Mouse (Mus musculus) E14TG2a.4 (cell line): Measurements from ENCODE around the gene Olfr31.

Source experiments
- H3K27me3 ChIP-seq: 2 replicates; pipeline ENCODE4 v1.6.1; 2014; ENCODE audit warnings: low read length, control low read depth; ENCODE audit not compliant: insufficient read depth
- H3K36me3 ChIP-seq: 2 replicates; pipeline ENCODE4 v1.6.1; 2014; ENCODE audit warnings: low read length, control low read depth; ENCODE audit not compliant: insufficient read depth
- H3K4me1 ChIP-seq: replicated peaks from 2 replicates; pipeline ENCODE4 v1.6.1; 2014; ENCODE audit warnings: low read depth, low read length, control low read depth
- H3K4me3 ChIP-seq: replicated peaks from 2 replicates; pipeline ENCODE4 v1.5.1; 2014; ENCODE audit warnings: mild to moderate bottlenecking, low read length
- H3K9me3 ChIP-seq: 2 replicates; pipeline ENCODE4 v1.6.1; 2014; ENCODE audit warnings: low read length, control low read depth
- CTCF ChIP-seq: conservative IDR thresholded peaks from 2 replicates; pipeline ENCODE4 v1.5.1; 2014; ENCODE audit warnings: low read length
- NANOG ChIP-seq: IDR thresholded peaks from 2 replicates; pipeline ENCODE4 v1.6.1; 2014; ENCODE audit warnings: borderline replicate concordance, low read length, mixed read lengths
- POU5F1 ChIP-seq: IDR thresholded peaks from 2 replicates; pipeline ENCODE4 v1.6.1; 2014; ENCODE audit warnings: low read length, borderline replicate concordance

Olfr31 gene

GRCm38 (mm10) chr14:14347836-14348621, 25.4 kb downstream of the Olfr31 start:
- no peaks in the 10 kb centered on the region for H3K27me3 ChIP-seq
- H3K9me3 ChIP-seq, result peaks cover 61% of the 10 kb centered on the region
- H3K4me3 ChIP-seq, result no peak overlapping the region; the same call in 1 of the 2 replicates
- H3K4me1 ChIP-seq, result peaks cover 3% of the 10 kb centered on the region; the same call in 1 of the 2 replicates
- peaks cover 17% of the 10 kb centered on the region for H3K36me3 ChIP-seq
- TF ChIP-seq POU5F1 (no peak; the same call in 1 of the 2 replicates), NANOG (no peak), CTCF (no peak)

GRCm38 (mm10) chr14:14348674-14349401, 26.2 kb downstream of the Olfr31 start:
- Histone ChIP-seq H3K4me3 (no peak overlapping the region), H3K4me1 (peaks cover 3% of the 10 kb centered on the region; the same call in 1 of the 2 replicates), H3K27me3 (no peaks in the 10 kb centered on the region), H3K36me3 (peaks cover 17% of the 10 kb centered on the region), H3K9me3 (peaks cover 66% of the 10 kb centered on the region)
- TF ChIP-seq POU5F1 (no peak), NANOG (no peak), CTCF (no peak)

- Histone ChIP-seq H3K36me3 (peaks cover 17% of the 10 kb centered on the region), H3K4me3 (no peak overlapping the region), H3K9me3 (peaks cover 74% of the 10 kb centered on the region), H3K4me1 (peaks cover 3% of the 10 kb centered on the region; the same call in 1 of the 2 replicates), H3K27me3 (no peaks in the 10 kb centered on the region)
- TF ChIP-seq NANOG (no peak), POU5F1 (no peak), CTCF (no peak)
Measured at GRCm38 (mm10) chr14:14349485-14350262, 27.0 kb downstream of the Olfr31 start.

GRCm38 (mm10) chr14:14350263-14351147, 27.9 kb downstream of the Olfr31 start:
- Histone ChIP-seq H3K9me3 (peaks cover 82% of the 10 kb centered on the region), H3K4me1 (peaks cover 3% of the 10 kb centered on the region; the same call in 1 of the 2 replicates), H3K36me3 (peaks cover 17% of the 10 kb centered on the region), H3K27me3 (no peaks in the 10 kb centered on the region), H3K4me3 (no peak overlapping the region)
- TF ChIP-seq CTCF, result no peak
- no peak for TF ChIP-seq NANOG
- no peak for TF ChIP-seq POU5F1

GRCm38 (mm10) chr14:14351148-14351455, 28.5 kb downstream of the Olfr31 start:
- Histone ChIP-seq H3K36me3 (peaks cover 17% of the 10 kb centered on the region), H3K9me3 (peaks cover 88% of the 10 kb centered on the region), H3K27me3 (no peaks in the 10 kb centered on the region), H3K4me1 (peaks cover 3% of the 10 kb centered on the region; the same call in 1 of the 2 replicates), H3K4me3 (no peak overlapping the region)
- no peak for TF ChIP-seq CTCF
- no peak for TF ChIP-seq NANOG
- TF ChIP-seq POU5F1, result no peak

GRCm38 (mm10) chr14:14351721-14352590, 29.3 kb downstream of the Olfr31 start:
- TF ChIP-seq POU5F1 (peak; percentile 74; the same call in 1 of the 2 replicates), CTCF (no peak)
- Histone ChIP-seq H3K36me3 (peaks cover 17% of the 10 kb centered on the region), H3K4me1 (no peaks in the 10 kb centered on the region), H3K4me3 (no peak overlapping the region), H3K9me3 (peaks cover 92% of the 10 kb centered on the region), H3K27me3 (no peaks in the 10 kb centered on the region)

- Histone ChIP-seq H3K9me3 (peaks cover 86% of the 10 kb centered on the region), H3K4me1 (no peaks in the 10 kb centered on the region), H3K27me3 (no peaks in the 10 kb centered on the region), H3K4me3 (no peak overlapping the region), H3K36me3 (peaks cover 17% of the 10 kb centered on the region)
- TF ChIP-seq CTCF (no peak), POU5F1 (peak; percentile 85), NANOG (no peak)
Measured at GRCm38 (mm10) chr14:14352606-14353005, 30.0 kb downstream of the Olfr31 start.
